Comparison of ENCODE assay signal across 7 mouse cellular contexts in genomic region chrX:140510696-140511429, GRCm38 (mm10). TPM values are rescaled to one million over a fixed set of nuclear protein-coding genes. Genes with fewer than 3 reads are reported as not detected.
DNase-seq lines count a peak whose midpoint lies in the region; ATAC-seq and TF ChIP-seq lines count a peak whose summit lies in the region.

No protein-coding gene starts in this region.

- peak; percentile 73 for DNase-seq in heart, adult 8-10 months (ENCODE audit: low spot score)
- peak; percentile 93 for DNase-seq in kidney, adult 2 months
- peak; percentile 19 for DNase-seq in midbrain, embryonic 10.5 days (ENCODE audit: low spot score)

- peak overlapping the region; percentile 32 for H3K4me2 ChIP-seq in embryonic facial prominence, embryonic 12.5 days (replicated peaks)
- H3K4me2 ChIP-seq in limb, embryonic 12.5 days: peak overlapping the region; percentile 46

- peak; percentile 69; the same call in 1 of the 2 replicates for ATAC-seq in embryonic facial prominence, embryonic 12.5 days (ENCODE audit: insufficient number of reproducible peaks, insufficient read depth, low FRiP score, low TSS enrichment)
- no peak; the same call in 1 of the 2 replicates for ATAC-seq in limb, embryonic 12.5 days (ENCODE audit: insufficient number of reproducible peaks, insufficient read depth, low FRiP score, low TSS enrichment, low read depth)

- no peak for TF ChIP-seq CTCF in bone marrow, adult 2 months (IDR thresholded peaks at IDR 0.05; ENCODE audit: control insufficient read depth, insufficient read depth, low read length)
- TF ChIP-seq CTCF in kidney, adult 2 months (conservative IDR thresholded peaks at IDR 0.05; ENCODE audit: insufficient read depth, insufficient read length, low read depth, low read length): no peak
- TF ChIP-seq CTCF in small intestine, adult 2 months (IDR thresholded peaks at IDR 0.05; ENCODE audit: extremely low read depth, insufficient read length, insufficient replicate concordance, low read depth, low read length): no peak

- no peak for TF ChIP-seq POLR2A in bone marrow, adult 2 months (IDR thresholded peaks at IDR 0.05; ENCODE audit: borderline replicate concordance, control insufficient read depth, low read depth, low read length)
- TF ChIP-seq POLR2A in kidney, adult 2 months (IDR thresholded peaks at IDR 0.05; ENCODE audit: low read depth, low read length): no peak
- no peak for TF ChIP-seq POLR2A in small intestine, adult 2 months (IDR thresholded peaks at IDR 0.05; ENCODE audit: low read depth, low read length)

- H3K36me3 ChIP-seq in embryonic facial prominence, embryonic 12.5 days: no peaks in the 10 kb centered on the region
- no peaks in the 10 kb centered on the region for H3K36me3 ChIP-seq in kidney, adult 2 months (ENCODE audit: control insufficient read depth, insufficient read depth, low read length)
- H3K36me3 ChIP-seq in limb, embryonic 12.5 days: no peaks in the 10 kb centered on the region
- no peaks in the 10 kb centered on the region for H3K36me3 ChIP-seq in midbrain, embryonic 10.5 days
- no peaks in the 10 kb centered on the region for H3K36me3 ChIP-seq in small intestine, adult 2 months (ENCODE audit: control insufficient read depth, insufficient read depth, low read length)

- peak overlapping the region; percentile 67 for H3K27ac ChIP-seq in bone marrow, adult 2 months (ENCODE audit: control insufficient read depth, insufficient read depth, low read depth, low read length, poor library complexity)
- H3K27ac ChIP-seq in embryonic facial prominence, embryonic 12.5 days: peak overlapping the region; percentile 54
- peak overlapping the region; percentile 51 for H3K27ac ChIP-seq in kidney, adult 2 months (ENCODE audit: insufficient read depth, low read depth, low read length)
- H3K27ac ChIP-seq in limb, embryonic 12.5 days: 0 out of 2 replicates have a peak overlapping the region, but pooled peaks have one; percentile 23
- peak overlapping the region; percentile 74 for H3K27ac ChIP-seq in midbrain, embryonic 10.5 days (replicated peaks)
- H3K27ac ChIP-seq in small intestine, adult 2 months (ENCODE audit: insufficient read depth, low read depth, low read length): peak overlapping the region; percentile 88

- no peak overlapping the region for H3K9ac ChIP-seq in embryonic facial prominence, embryonic 12.5 days
- H3K9ac ChIP-seq in limb, embryonic 12.5 days (replicated peaks): no peak overlapping the region

- WGBS in bone marrow, adult 2 months: 41% methylated on average over 24 of the region's 24 CpGs
- WGBS in embryonic facial prominence, embryonic 12.5 days: 35% methylated on average over 24 of the region's 24 CpGs
- WGBS in kidney, adult 2 months: 17% methylated on average over 24 of the region's 24 CpGs
- WGBS in limb, embryonic 12.5 days: 35% methylated on average over 24 of the region's 24 CpGs
- 37% methylated on average over 24 of the region's 24 CpGs for WGBS in midbrain, embryonic 10.5 days
- 42% methylated on average over 24 of the region's 24 CpGs for WGBS in small intestine, adult 2 months

- peaks cover 7% of the 10 kb centered on the region for H3K27me3 ChIP-seq in embryonic facial prominence, embryonic 12.5 days
- no peaks in the 10 kb centered on the region for H3K27me3 ChIP-seq in kidney, adult 2 months (replicated peaks; ENCODE audit: control insufficient read depth, insufficient read depth, low read length)
- H3K27me3 ChIP-seq in limb, embryonic 12.5 days: peaks cover 71% of the 10 kb centered on the region
- H3K27me3 ChIP-seq in midbrain, embryonic 10.5 days (ENCODE audit: low read depth, poor library complexity, severe bottlenecking): peaks cover 96% of the 10 kb centered on the region
- no peaks in the 10 kb centered on the region for H3K27me3 ChIP-seq in small intestine, adult 2 months (ENCODE audit: control insufficient read depth, insufficient read depth, low read length)

- H3K9me3 ChIP-seq in embryonic facial prominence, embryonic 12.5 days: no peaks in the 10 kb centered on the region
- H3K9me3 ChIP-seq in limb, embryonic 12.5 days: no peaks in the 10 kb centered on the region
- no peaks in the 10 kb centered on the region for H3K9me3 ChIP-seq in midbrain, embryonic 10.5 days (replicated peaks)

- no peak overlapping the region for H3K4me3 ChIP-seq in bone marrow, adult 2 months (replicated peaks; ENCODE audit: control insufficient read depth, low read depth, low read length)
- no peak overlapping the region for H3K4me3 ChIP-seq in embryonic facial prominence, embryonic 12.5 days
- H3K4me3 ChIP-seq in kidney, adult 2 months (ENCODE audit: insufficient read depth, low read depth, low read length): no peak overlapping the region
- H3K4me3 ChIP-seq in limb, embryonic 12.5 days (replicated peaks): peak overlapping the region; percentile 12; the same call in 1 of the 2 replicates
- no peak overlapping the region for H3K4me3 ChIP-seq in midbrain, embryonic 10.5 days
- peak overlapping the region; percentile 14 for H3K4me3 ChIP-seq in small intestine, adult 2 months (ENCODE audit: low read depth, low read length)

- peaks cover 4% of the 10 kb centered on the region; the same call in 1 of the 2 replicates for H3K4me1 ChIP-seq in bone marrow, adult 2 months (ENCODE audit: control insufficient read depth, insufficient read depth, low read length)
- no peaks in the 10 kb centered on the region for H3K4me1 ChIP-seq in embryonic facial prominence, embryonic 12.5 days
- peaks cover 32% of the 10 kb centered on the region; the same call in 1 of the 2 replicates for H3K4me1 ChIP-seq in kidney, adult 2 months (ENCODE audit: control insufficient read depth, insufficient read depth, low read length)
- peaks cover 10% of the 10 kb centered on the region; the same call in 1 of the 2 replicates for H3K4me1 ChIP-seq in limb, embryonic 12.5 days (replicated peaks)
- H3K4me1 ChIP-seq in midbrain, embryonic 10.5 days: peaks cover 50% of the 10 kb centered on the region
- H3K4me1 ChIP-seq in small intestine, adult 2 months (ENCODE audit: control insufficient read depth, insufficient read depth, insufficient read length, low read length): peaks cover 25% of the 10 kb centered on the region

RNA-seq across cellular contexts. Expression of gene Prps1, which starts 54.5 kb away (rescaled TPM):
- 22.9 and 24.5 TPM in 2 replicates for polyA plus RNA-seq in bone marrow, adult 2 months (2011; ENCODE audit: insufficient read depth, insufficient read length, low replicate concordance, missing spikeins)
- 58.1 and 60.7 TPM in 2 replicates for polyA plus RNA-seq in embryonic facial prominence, embryonic 12.5 days (2016; fragmentation: Nextera tagmentation; extraction: Ambion mirVana)
- total RNA-seq in heart, adult 8-10 months (2022): 10 to 100 TPM; 24.4 to 32.6 (median 30.2) TPM
- 12.1 and 16.5 TPM in 2 replicates for polyA plus RNA-seq in kidney, adult 2 months (2012; rRNA removed)
- polyA plus RNA-seq in limb, embryonic 12.5 days (2016; fragmentation: Nextera tagmentation; extraction: Ambion mirVana): 69.6 and 72.3 TPM in 2 replicates
- 84.9 and 90.4 TPM in 2 replicates for polyA plus RNA-seq in midbrain, embryonic 10.5 days (2016; fragmentation: Nextera tagmentation; extraction: Ambion mirVana)
- 1.7 and 3.4 TPM in 2 replicates for polyA plus RNA-seq in small intestine, adult 2 months (2012; rRNA removed)

Comparison
In these comparisons a context has a peak if more than half of its experiments do, and no peak if none do; other contexts are left out.
1. H3K27ac ChIP-seq: peak in every context shown above with its lines; median percentile 88 in small intestine, adult 2 months; 74 in midbrain, embryonic 10.5 days; 67 in bone marrow, adult 2 months; 54 in embryonic facial prominence, embryonic 12.5 days; 51 in kidney, adult 2 months; 23 in limb, embryonic 12.5 days.
2. H3K4me3 ChIP-seq: peak in limb, embryonic 12.5 days (single experiment) and small intestine, adult 2 months (single experiment); none in bone marrow, adult 2 months (single experiment), embryonic facial prominence, embryonic 12.5 days (single experiment), kidney, adult 2 months (single experiment) and midbrain, embryonic 10.5 days (single experiment).
3. DNase-seq: peak in every context shown above with its lines; median percentile 93 in kidney, adult 2 months; 73 in heart, adult 8-10 months; 19 in midbrain, embryonic 10.5 days.